Mouse (Mus musculus) right cerebral cortex, adult 2 months (tissue): ENCODE data around the gene Kcnma1.

Experiments used
- DNase-seq, 2 experiments: peaks; one replicate each; pipeline ENCODE4 v3.0.0; 2021 to 2022; ENCODE audit warnings: low spot score in 2 of 2

Kcnma1 gene

DNA sequence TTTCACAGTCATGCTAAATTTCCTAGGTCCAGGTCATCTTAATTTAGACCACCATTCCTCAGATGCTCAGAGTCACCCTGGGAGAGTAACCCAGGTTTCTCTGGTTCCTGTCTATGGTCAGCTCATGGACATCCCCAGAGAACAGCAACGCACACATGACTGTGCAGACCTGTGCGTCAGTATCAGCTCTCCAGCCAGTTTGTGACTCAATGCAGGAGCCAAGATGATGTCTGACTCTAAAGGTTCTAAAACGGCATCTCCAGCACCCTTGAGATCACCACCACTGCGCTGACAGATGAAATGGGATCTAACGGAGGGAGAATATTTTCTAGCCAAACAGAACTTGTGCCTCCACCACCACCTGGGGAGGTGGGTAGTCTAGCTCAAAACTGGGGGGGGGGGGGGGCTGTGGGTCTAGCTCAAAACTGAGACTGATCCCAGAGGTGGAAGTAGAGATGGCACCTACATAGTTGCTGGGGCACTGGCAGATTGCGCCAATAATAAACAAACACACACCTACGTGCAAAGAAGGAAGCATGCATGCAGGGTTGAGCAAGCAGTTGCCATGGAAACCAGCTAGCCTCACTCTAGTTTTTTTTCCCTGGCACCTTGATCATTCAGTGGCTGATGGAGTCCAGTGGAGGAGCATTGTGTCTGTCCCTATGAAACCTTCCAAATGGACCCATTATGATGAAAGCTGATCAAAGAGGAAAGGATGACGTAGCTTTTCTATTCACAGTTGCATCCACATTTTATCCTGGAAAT is 231.3 kb downstream of the Kcnma1 start:
- DNase-seq = peak; percentile 61 to 69

DNA sequence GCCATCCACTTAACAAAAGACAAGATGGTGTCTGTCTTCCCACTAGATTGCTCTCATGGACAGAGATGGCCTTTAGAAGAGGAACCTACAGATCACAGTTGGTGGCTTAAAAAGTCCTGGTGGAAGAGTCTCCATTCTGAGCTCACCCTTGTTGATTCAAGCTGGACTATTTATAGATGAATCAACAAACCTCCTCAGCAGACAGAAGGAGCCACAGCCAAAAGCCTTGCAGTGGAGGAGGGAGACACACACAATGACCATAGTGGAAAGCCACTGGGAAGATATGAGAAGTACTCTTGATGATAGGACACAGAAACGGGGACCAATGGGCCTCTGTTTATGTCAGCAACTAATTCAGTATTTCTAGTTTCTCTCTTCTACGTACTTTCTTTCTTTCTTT is 239.7 kb downstream of the Kcnma1 start:
- no peak for DNase-seq

DNA sequence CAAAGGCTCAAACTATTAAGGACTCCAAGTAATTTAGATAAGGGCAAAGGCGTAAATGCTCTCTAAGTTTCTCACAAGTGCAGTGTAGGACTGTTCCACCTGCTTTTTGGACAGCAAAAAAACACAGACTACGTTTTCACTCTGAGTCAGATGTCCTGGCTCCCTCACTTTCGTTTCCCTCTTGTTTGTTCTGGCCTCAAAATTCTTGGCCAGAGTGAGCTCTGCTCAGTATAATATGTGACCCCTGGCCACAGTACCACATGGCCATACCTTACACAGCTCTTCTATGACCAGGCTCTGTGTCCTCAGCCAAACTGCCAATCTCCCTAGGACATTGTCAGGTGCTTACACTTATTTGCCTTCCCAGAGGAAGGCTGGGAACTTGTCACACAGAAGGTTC is 241.6 kb downstream of the Kcnma1 start:
- no peak for DNase-seq

DNA sequence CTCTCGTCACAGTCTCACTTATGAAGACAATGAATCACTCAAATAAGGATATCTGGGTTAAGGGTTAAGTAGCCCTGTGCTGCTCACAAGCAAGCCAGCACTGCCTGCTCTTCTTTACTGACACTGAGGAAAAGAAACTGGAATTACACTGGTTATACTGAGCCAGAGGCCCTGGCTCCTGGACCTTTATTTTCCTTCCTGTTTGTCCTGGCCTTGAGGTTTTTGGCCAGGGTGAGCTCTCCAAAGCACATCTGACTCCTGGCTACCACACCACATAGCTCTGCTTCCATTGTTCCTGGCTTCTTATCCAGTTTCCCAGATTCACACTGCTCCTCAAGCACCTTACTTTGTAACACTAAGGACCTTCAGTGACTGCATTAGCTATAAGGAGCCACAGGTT is 242.5 kb downstream of the Kcnma1 start:
- DNase-seq = no peak

DNA sequence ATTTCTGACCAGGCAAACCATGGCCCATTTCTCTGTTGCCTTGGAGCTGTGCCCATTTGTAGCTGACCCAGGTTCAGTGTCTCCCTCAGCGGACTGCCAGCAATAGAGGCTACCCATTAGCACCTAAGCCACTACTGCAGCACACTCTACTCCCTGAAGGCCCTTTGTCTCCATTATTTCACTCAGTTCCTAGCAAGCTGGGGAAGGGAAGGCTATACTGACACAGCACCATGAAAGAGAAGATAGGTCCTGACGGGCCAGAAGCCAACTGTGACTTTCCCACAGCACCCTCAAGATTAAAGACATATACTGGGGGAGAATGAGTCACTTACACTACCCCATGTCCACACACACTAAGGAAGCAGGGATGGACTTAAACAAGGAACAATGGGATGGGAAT is 251.8 kb downstream of the Kcnma1 start:
- DNase-seq = no peak

DNA sequence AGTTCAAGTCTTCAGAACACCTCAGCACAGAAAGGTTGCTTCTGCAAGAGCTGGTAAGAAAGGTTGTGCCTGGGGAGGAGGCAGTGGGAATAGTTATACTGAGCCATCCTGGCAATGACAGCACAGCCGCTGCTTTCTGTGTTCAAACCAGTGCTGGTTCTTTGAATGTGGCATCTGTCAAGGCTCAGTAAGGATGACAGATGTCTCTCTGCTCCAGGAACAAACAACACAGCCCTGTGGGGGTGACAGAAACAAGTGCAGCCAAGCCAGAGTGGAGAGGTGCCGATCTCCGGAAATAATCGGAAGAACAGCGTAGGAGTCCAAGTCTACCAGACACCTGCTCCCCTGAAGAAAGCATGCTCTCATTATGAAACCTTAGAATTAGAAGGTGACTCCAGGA is 254.7 kb downstream of the Kcnma1 start:
- peak; percentile 57 for DNase-seq

DNA sequence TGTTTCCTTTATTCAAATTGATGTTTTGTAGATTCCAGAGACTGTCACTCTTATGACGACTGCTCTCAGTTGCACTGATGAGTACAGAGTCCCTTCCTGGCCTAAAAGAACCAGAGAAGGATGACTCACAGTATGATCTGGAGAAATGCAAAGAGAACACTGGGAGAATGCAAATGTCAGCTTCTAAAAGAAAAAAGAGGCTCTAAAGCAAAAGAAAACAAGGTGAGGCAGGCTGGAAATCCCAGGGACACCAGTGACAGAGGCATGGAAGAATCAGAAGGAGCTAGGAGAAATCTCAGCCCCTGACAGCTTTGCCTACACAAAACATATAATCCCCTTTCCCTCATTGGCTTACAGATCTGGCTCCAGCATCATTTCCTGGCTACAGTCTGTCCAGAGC is 255.9 kb downstream of the Kcnma1 start:
- peak in 1 of 2 experiments; percentile 33 for DNase-seq

DNA sequence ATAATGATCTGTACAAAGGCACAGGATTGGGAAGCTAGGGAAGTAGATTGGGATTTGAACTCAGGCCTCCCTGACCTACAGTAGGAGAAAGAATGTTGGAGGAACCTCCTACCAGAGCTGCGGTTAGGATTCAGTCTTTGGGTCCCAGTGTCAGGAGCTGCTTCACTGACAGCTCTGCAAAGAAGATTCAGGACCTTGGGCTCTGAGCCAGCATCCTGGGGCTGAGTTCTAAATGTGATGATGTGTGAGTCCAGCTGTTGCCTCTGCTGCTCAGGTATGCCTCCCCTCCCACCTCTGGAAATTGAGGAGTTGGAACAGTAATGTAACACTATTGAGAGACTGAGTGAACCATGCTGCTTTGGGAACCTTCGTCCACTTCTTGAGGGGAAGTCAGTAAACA is 266.3 kb downstream of the Kcnma1 start:
- DNase-seq = no peak

DNA sequence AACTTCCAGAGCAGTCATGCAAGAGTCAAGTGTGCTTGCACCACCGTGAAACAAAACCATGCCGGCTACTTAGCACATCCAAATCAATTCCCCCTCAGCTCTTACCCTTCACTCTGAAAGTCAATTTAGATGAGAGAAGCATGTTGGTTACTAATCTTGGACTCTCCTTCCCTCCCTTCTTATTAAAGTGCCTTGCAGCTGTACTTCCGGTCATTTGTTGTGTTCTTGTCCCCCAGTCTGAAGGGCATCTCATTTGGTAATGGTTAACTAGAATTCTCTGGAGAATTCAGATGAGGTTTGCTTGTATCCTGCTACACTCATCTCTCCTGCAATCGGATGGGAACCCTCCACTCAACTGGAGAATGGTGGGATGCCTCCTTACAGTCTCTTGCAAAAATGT is 267.3 kb downstream of the Kcnma1 start:
- no peak for DNase-seq

DNA sequence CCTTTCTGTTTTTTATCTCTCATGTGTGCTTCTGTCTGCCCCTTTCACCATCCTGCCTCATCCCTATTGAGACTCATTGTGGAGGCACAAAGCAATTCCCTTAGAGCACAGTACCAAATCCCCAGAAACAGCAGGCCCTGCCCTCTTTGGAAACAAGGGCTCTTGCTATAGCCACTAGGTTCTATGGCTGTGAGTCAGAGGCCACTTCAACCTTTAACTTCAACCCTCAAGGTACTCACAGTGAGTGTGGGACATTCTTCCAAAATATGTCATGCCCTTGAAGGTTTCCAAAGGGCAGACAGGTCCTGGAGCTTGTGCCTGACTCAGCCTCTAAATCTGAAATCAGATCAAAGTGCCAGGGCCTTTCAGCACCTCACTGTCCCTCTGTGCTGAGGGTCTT is 272.8 kb downstream of the Kcnma1 start:
- DNase-seq = no peak

DNA sequence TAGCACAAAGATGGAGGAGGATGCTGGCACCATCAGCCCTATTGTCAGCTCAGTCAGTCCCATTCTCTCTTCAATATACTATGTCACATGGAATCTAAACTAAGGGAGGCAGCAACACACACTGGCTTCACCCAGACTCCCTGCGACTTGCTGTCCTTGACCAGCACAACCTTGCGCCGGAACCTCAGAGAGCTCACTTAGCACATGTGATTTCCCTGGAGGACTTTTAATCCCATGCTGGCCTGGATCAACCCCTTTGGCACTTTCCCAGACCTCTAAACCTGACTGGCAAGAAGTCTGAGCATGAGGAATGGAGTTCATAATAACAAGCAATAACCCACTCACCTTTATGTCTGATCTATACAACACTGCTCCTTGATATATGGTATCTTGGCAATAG is 280.1 kb downstream of the Kcnma1 start:
- DNase-seq = no peak

DNA sequence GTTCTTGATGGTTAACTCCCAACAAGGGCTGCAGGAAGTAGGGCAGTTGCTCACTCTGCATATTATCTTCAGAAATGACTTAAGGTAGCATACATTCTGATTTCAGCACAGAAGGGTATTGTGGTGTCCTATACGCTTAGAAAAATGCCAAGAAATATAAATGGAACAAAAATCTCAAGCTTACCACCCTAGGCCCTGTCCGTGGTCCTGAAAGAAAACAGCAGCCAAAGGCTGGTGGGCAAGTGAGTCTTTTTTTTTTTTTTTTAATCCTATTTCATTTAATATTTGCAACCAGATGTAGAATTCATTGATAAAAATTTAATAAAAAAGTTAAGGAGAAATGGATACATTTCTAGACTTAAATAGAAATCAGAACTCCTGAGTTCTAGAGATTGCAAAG is 284.9 kb downstream of the Kcnma1 start:
- DNase-seq = no peak

DNA sequence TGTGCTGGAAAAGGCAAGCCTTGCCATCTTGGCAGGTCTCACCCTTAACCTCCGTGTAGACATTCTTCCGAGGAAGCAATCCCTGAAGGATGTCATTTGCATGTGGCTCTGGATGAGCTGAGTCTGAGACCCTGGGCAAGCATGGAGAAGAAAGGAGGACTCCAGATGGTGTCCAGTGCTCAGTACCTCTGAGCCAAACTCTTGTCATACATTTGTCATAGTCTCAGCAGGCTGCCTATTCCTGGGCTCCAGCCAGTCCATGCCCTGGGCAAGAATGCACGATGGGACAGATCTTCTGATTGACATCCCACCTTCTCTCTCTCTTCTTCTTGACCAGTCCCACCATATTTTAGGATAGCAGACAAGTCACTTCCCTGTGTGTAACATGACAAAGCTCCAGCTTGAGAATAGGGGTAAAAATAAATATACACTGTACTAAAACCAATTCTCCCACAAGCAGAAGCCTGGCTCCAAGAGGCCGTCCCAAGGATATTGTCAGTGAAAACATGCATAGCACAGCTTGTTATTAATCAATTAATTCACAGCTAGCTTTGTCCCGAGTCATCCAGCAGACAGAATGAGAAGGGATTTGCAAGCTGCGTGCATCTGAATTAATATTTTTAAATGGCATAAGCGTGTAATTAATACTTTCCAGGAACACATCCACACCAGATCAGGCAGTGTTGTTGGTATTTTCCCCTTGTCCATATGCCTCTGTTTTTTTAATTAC is 290.4 kb downstream of the Kcnma1 start:
- DNase-seq = no peak

DNA sequence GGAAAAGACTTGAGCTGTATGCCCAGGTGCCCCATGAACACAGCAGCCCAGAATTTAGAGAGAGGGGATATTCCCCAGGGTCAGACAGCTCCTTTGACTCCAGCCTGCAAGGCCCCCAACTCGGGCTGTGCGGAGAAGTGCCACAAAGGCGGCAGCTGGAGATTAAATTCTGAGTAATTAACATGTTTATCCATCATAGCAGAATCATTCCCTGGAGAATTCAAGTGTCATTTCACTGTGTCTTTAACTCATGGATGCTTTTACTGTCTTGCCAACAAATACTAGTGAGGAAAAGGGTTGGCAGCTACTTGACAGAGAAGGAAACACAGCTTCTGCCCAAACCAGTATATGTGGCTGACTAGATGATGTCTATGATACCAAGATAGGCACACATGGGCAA is 295.0 kb downstream of the Kcnma1 start:
- DNase-seq = no peak

DNA sequence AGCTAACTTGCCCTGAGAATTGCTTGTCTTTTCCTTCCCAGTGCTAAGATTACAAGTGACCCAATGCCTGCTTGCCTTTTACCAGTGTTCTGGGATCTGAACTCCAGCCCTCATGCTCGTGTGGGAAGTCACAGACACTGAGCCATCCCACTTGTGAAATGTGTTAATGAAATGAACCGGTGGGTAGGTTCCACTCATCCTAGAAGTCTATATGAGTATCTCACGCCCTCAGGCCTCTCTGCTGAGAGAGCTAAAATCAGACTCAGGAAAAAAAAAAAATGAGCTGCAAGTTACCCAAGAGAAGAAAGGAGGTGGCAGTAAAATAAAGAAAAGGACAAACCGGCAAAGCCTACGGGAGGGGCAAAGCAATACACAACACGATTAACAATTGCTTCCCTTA is 295.6 kb downstream of the Kcnma1 start:
- DNase-seq = peak in 1 of 2 experiments; percentile 39

DNA sequence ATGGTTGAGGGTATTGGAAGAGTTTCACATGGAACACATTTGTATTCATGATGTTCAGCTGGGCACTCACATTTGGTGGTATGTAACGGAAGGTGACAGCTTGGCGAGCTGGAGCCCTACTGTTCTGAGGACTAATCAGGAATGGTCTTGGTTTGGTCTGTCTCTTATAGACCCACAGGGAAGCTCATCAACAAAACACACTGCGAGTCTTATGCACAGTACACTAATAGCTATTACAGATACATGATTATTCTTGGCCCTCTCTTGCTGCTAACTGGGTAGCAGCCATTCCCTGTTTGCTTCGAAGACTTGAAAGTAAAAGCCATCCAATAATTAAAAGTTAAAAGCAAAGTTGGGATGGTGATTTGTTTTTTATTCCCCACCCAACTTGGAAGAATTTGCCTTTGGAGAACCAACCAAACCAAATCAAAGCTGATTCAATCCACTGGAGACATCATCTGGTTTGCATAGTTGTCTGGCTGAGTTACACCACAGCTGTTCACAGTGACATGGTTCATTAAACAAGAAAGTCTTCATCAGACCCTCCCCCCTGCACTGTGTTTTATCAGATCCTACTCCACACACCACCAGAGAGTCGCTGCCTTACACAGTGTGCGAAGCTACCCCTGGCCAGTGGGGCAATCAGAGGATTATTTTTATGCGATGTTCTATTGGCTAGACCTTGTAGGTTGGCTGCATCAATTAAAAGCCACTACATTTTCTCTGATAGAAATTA is 299.7 kb downstream of the Kcnma1 start:
- no peak for DNase-seq

DNA sequence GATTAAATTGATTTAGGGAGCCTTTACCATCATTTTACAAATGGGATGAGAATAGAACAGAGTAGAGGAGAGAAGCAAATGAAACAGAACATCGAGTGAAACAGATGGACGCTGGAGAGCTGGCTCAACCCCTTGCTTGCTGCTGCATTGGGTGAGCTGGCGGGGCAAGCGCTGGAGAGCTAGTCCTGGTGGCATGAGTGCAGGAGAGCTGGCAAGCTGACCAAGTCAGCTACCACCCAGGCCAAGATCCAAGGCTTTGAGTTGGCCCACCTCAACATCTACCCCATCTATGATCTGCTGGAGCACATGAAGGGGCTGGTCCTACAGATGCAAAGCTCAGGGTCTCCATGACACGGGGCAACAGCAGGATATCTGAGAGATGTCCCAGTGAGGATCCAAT is 301.4 kb downstream of the Kcnma1 start:
- DNase-seq = no peak

DNA sequence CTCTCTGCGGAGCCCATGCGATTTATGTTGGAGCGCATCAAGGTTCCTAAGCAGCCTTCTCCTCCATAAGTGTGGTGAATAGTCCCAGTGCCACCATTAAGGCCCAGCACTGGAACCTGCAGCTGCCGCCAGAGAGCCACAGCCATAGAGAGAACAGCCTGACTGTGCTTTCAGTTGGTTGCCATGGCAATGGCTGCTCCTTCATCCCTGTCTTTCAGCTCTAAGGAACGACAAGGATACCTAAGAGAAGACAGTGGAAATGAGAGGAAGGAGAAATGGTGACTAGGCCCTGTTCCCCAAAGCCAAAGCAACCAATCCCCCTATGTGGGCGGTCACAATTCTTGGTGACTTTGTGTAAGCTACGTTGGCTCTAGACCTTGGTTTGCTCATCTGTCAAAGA is 303.3 kb downstream of the Kcnma1 start:
- peak; percentile 43 to 51 for DNase-seq

DNA sequence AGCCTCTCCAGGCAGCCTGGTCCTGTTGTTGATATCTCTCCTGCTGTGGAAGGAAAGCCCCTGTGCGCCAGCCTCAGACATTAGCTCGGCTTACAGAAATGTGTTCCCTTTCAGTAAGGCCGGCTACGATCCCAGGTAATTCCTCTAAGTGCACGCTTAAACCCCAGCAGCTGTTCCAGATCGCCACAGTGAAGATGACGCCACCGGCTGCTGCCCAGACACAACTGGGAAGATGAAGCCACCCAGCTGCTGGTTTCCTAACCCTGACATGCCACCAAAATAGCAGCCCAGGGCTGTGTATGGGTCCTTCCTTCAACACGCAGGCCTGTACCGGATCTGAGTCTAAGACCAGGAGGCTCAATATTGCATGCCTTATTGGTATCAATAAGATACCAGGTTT is 307.5 kb downstream of the Kcnma1 start:
- no peak for DNase-seq

DNA sequence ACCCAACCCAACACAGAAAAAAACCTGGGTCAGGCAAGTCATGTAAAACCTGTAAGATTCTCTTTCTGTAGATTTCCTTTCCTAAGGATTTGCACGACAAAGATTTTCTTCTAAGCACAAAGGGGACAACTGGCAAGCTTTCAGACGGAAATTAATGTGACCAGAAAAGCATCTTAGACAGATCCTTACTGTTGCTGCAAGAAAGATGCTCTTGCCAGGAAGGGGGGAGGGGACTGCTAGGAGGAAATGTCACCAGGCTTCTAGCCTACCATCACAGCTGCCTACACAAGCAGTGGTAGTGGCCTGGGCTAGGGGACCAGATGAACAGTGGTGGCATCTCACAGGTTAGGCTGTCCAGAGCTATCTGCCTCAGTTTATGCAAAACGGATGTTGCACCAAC is 308.6 kb downstream of the Kcnma1 start:
- DNase-seq = no peak

DNA sequence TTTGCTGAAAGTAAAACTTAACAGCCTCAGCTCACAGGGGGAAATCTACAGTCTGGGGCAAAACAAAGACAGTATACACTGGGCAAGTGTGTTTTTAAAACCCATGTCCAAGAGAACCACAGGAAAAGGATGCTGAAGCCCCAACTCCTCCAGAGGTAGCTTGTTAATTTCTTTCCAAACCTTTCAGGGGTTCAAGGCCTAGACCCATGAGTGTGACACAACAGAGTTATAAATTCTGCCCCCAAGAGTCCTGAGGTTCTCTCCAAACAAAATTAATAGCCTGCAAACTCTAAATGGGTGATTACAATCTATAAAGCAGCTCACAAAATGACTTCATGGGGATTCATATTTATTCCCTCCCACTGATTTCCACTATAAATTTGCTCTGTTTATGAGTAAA is 310.0 kb downstream of the Kcnma1 start:
- no peak for DNase-seq

DNA sequence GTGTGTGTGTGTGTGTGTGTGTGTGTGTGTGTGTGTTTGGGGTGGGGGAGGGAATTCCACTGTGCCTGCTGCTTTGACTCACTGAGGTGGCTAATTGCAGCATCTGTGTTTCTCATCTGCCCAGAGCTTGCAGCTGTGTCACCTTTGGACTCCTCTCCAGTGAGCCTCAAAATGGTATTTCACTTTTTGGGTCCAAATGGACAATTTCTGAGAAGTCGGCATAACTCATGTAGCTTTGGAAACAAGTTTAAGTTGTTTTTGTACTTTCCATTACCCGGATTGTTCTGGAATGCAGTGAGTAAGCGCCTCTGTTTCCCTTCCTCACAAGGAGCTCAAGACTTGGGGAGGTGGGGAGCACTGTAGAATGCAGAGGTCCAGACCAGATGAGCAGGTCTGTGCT is 317.9 kb downstream of the Kcnma1 start:
- DNase-seq = no peak

DNA sequence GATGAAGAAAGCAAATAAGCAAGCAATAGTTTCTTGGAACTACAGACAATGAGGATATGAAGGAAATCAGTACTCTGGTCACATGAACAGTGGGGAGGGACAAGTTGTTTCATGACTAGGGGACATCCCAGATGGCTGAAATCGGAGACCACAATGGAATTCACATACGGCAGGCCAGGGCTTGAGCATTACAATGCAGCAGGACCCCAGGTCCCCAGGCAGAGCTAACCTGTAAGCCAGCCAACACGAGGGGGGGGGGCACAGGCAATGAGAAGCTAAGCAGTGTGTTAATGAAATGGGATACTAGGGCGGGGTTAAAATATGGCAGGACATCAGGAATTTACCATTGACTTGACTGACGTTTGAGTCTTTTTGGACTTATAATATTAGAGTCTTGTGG is 324.6 kb downstream of the Kcnma1 start:
- no peak for DNase-seq
